Mouse (Mus musculus): Measurements from ENCODE around the gene Plin4. TPM values are rescaled to one million over a fixed set of nuclear protein-coding genes. Genes with fewer than 3 reads are reported as not detected.
A peak's percentile ranks its signal among the peaks of the same experiment; 100 is the strongest.

Gene Plin4
- polyA plus RNA-seq (2012; rRNA removed), result 600 and 937 TPM in 2 replicates

GRCm38 (mm10) chr17:56109219-56110051 is at the start of gene Plin4:
Gene Plin4 (minus strand): TSS chr17:56109803.
- no peak for DNase-seq (ENCODE audit: low read depth)

DNA sequence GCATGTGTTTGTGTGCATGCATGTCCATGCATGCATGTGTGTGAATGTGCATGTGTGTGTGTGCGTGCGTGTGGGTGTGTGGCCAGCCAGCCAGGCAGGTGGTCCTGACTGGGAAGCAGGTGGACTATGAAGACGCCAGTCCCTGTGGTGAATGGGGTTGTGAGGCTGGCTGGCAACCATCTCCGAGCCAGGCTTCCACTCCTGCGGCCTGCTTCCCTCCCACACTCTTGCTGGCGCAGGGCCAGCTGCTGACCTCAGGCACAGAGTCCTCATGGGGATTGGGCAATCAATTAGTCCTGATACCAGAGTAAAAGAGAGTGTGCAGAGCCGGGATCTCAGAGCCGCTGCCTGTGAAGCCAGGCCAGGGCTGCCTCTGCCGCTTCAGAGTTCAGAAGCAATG is 44.0 kb upstream of the Plin4 start:
- peak; percentile 38 for DNase-seq (ENCODE audit: low read depth)

GRCm38 (mm10) chr17:56149897-56150296 is 40.3 kb upstream of the Plin4 start:
- DNase-seq (ENCODE audit: low read depth), result no peak

DNA sequence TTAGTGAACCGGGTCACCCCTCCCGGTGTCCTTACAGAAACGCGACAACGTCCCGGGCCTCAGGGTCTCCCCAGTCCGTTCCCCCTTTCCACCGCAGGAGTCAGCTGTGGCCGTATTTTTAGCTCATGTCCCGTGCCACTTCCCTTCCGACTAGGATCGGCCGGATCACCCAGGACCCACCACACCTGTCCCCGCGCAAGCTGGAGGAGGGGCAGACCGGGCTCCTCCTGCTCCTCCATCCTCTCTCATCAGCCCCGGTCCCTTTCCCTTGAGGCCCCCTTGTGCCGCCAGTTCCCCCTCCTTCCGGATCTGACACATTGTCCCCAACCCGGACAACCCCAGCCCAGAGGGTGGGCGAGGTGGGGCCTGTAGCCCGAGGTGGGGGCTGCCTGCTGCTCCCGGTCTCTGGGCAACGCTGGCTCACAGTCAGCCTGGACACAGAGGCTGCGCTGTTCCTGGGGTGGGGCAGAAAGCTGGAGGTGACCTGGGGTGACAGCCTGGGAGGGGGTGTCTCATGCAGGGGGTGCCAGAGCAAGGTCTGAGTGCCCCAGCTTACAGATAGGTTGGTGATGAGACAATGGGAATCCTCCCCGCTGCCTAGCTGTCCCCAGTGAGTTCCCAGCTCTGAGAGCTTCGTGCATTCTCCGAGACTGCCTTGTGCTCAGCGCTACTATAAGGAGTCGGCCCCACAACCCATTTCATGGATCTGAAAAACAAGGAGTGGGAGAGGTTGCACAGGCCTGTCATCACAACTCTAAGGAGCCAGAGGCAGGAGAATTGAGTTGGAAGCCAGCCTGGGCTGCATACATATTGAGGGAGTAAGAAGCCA is 39.4 kb upstream of the Plin4 start:
- no peak for DNase-seq (ENCODE audit: low read depth)

DNA sequence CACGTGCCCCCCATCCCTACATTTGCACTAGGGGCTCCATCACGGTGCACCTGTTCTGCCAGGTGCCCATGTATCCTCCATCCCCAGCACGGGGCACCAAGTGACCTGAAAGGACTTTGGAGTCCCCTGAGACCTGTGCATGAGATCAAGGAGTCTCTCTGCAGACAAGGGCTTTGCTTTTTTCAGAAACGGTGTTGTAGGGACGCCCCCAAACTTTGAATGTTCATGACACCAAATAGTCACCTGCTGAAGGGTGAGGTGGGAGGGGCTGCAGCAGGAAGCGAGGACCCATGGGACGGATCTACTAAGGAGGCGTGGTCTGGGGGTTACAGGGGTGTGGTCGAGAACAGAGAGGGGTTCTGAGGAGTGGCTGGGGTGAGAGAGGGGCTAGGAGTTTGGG is 38.7 kb upstream of the Plin4 start:
- DNase-seq (ENCODE audit: low read depth), result no peak

GRCm38 (mm10) chr17:56147420-56147819 is 37.8 kb upstream of the Plin4 start:
- DNase-seq (ENCODE audit: low read depth), result no peak

- no peak for DNase-seq (ENCODE audit: low read depth)
Measured at GRCm38 (mm10) chr17:56146131-56146530, 36.5 kb upstream of the Plin4 start.

GRCm38 (mm10) chr17:56144546-56144945 is 34.9 kb upstream of the Plin4 start:
- DNase-seq (ENCODE audit: low read depth), result no peak

DNA sequence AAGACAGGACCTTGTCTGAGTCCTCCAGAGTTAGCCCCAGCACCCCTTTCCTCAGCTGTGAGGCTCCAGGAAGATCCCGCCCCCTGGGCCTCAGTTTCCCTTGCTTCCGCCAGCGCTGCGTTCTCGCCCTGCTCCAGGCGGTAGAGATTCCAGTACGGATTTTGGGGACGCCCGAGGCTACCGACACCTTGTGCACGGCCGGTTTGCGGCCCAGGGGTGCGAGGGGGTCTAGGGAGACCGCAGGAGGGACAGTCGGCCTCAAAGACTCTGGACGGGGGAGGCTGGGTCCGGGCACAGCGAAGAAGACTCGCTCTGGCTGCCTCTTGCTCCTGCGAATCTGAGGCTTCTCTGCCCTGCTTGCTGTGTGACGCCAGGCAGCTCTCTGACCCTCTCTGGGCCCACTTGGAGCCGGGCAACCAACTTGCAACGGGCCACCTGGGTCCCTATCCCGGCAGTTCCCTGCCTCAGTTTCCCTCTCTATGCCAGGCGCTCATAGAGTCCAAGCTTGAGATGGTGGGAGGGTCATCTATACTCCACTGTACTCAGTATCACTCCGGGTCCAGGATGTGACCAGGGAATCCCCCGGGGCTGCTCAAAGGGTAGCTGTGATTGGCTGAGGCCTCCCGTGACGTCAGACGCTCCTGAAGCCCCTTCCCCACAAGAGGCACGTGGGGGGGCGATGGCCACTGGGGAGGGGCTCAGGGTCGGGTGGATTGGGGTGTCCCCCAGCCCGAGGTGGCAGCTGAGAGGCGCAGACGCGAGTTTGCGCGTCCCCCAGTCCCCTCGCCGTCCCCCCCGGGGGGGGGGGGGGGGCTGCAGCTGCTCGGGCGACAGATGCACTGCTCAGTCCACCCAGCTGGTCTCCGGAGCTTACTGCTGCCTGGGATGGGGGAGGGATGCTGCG is 32.4 kb upstream of the Plin4 start:
- DNase-seq (ENCODE audit: low read depth), result no peak

DNA sequence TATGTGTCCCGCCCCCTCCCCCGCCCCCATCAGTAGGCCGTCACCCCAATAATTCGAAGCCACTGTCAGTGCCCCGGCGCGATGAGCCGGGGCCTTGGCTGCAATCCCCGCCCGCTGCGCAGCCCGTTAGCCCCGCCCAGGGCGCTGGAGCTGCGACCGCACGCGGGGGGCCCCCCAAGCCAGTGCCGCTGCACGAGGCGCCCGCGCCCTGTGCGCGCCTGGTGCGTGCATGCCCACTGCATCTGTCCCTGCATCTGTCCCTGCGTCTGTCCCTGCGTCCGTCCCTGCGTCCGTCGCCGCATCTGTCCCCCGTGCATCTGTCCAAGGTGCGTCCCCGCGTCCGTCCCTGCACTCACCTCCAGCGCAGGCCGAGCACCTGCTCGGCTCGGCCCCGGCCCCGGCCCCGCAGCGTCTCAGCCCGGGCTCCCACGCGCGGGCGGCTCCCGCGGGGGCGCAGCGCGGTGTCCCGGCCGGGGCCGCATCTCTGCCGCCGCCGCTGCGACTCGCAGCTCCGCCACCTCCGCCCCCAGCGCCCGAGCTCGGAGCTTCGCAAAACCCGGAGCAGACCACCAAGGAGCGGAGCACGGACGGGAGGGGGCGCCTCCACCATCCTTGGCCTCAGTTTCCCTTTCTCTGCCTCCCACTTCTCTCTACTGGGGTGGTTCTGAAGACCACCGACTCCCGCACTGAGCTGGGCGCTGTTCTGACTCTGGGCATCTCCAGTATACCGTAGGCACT is 30.4 kb upstream of the Plin4 start, which contains the start of gene Sema6b:
Sema6b (minus strand) TSS at position 486 of the 738 bp plus-strand sequence.
- no peak for DNase-seq (ENCODE audit: low read depth)

GRCm38 (mm10) chr17:56139355-56139754 is 29.8 kb upstream of the Plin4 start:
- DNase-seq (ENCODE audit: low read depth), result no peak

GRCm38 (mm10) chr17:56137839-56138613 is 28.4 kb upstream of the Plin4 start:
- no peak for DNase-seq (ENCODE audit: low read depth)

DNA sequence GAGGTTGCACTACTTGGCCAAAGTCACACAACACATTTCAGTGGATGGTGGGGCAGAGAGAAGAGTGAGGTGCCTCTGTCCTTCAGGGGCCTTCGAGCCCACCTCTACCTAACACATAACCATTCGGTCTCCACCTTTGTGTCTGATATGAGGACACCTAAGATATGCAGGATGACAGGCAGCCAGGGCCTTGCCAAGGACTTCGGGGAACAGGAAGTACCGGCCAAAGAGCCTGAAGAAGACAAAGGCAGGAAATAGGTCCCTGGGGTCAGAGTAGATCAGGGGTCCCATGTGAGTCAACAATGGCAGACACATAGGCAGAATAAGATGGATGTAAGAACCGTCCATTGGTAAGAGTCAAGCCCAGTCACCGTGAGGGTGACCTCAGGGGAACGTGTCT is 27.0 kb upstream of the Plin4 start:
- DNase-seq (ENCODE audit: low read depth), result no peak

DNA sequence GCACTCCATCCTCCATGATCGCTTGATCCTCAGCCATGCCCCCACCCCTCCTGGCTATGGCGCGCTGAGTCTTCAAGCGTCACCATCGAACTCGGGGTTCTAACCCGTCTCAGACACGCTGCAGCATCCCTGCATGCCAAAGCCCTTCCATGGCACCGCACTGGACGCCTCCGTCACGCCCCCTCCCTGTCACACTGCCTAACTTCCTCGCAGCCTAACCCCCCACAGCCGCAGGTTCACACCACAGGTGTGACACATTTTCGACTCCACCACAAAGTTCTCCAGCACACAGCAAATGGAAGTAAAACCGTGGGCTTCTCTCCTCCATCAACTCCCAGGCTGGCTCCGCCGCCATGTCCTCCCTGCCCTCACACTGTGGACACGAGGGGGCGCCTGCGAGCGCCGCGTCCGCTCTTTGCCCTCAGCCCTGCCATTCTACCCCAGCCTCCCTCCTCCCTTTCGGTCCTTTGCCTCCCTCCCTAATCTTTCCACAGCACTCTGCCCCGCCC is 24.9 kb upstream of the Plin4 start:
- no peak for DNase-seq (ENCODE audit: low read depth)

DNA sequence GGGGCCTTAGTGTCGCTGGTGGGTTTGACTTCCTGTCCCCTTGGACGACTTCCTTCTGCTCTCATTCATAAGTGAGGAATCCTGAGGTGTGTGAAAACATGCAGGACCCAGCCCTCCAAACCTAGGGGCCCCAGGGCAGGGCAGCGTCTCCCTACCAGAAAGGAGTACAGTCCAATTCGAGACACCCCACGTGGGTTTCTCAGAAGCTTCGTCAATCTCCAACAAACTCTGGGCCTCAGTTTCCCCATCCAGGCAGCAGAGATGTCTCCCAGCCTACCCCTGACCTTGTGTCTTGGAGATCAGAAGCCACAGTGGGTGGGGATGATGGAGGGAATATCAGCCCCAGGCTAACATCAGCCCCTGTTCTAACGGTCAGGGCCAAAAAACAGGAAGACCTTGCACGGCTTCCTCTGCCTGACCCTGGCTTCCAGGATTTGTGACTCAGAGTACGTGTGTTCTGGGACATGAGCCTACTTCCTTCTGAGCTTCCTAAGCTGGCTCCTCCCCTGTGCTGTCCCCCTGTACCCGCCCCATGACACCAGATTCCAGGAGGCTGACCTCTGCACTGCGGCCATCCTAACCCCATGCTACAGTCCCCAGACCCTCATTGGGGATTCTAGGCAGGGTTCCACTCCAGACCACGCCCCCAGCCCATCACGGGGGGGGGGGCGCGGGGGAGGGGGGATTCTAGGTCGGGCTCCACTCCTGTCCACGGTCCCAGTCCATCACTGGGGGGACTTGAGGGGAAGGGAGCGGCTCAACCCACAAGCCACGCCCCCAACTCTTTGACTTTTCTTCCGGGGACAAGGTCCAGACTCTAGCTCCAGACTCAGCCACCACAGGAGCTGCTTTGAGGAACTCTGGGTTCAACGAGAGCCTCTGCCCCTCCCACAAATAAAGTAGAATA is 24.1 kb upstream of the Plin4 start:
- DNase-seq (ENCODE audit: low read depth), result no peak

GRCm38 (mm10) chr17:56132661-56133060 is 23.1 kb upstream of the Plin4 start:
- DNase-seq (ENCODE audit: low read depth), result no peak

GRCm38 (mm10) chr17:56131814-56132213 is 22.2 kb upstream of the Plin4 start:
- DNase-seq (ENCODE audit: low read depth), result no peak

DNA sequence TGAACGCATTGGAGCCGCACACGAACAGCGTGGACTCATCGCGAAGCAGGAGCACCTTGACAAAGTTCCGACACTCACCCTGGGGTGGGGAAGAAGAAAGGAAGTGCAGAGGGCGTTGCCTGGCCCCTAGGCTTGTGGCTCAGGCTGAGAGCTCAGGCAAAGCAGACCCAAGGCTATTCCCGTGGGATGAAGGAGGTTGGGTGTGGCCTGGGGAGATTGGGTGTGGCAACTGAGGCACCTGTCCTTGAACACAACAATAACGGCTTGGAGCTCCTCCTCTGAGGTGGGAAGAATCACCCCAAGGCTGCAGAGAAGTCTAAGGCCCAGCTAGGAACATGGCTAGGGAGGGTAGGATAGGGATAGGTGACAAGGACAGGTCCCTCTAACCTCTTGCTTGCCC is 21.5 kb upstream of the Plin4 start:
- no peak for DNase-seq (ENCODE audit: low read depth)

GRCm38 (mm10) chr17:56128246-56128645 is 18.6 kb upstream of the Plin4 start:
- DNase-seq (ENCODE audit: low read depth), result no peak

All from gonadal fat pad, adult 2 months (tissue).